Mouse (Mus musculus) kidney, embryonic 15.5 days (tissue): Measurements from ENCODE around the gene Usp25. TPM values are rescaled to one million over a fixed set of nuclear protein-coding genes. Genes with fewer than 3 reads are reported as not detected.

ENCODE experiments used
- ATAC-seq: fragments of 200-750 bp; cut with Nextera tagmentation; replicated peaks from 2 replicates; pipeline ENCODE4 v1.8.0; 2017; ENCODE audit warnings: moderate TSS enrichment; ENCODE audit not compliant: low FRiP score
- H3K27ac ChIP-seq: fragments of 300-500 bp; sonication (generic); 2 replicates; pipeline ENCODE4 v1.5.1; 2015; ENCODE audit warnings: mild to moderate bottlenecking, inconsistent platforms
- H3K27me3 ChIP-seq: fragments of 300-500 bp; sonication (generic); 2 replicates; pipeline ENCODE4 v1.6.1; 2015; ENCODE audit warnings: inconsistent platforms
- H3K36me3 ChIP-seq: fragments of 300-500 bp; sonication (generic); 2 replicates; pipeline ENCODE4 v1.6.1; 2015; ENCODE audit warnings: inconsistent platforms
- H3K4me1 ChIP-seq: fragments of 300-500 bp; sonication (generic); 2 replicates; pipeline ENCODE4 v1.6.1; 2015; ENCODE audit warnings: inconsistent platforms
- H3K4me2 ChIP-seq: fragments of 300-500 bp; sonication (generic); 2 replicates; pipeline ENCODE4 v1.6.1; 2015; ENCODE audit warnings: moderate library complexity, mild to moderate bottlenecking, inconsistent platforms
- H3K4me3 ChIP-seq: fragments of 300-500 bp; sonication (generic); replicated peaks from 2 replicates; pipeline ENCODE4 v1.5.1; 2015; ENCODE audit warnings: mild to moderate bottlenecking, inconsistent platforms
- H3K9ac ChIP-seq: fragments of 300-500 bp; sonication (generic); 2 replicates; pipeline ENCODE4 v1.6.1; 2015; ENCODE audit warnings: mild to moderate bottlenecking, inconsistent platforms
- H3K9me3 ChIP-seq: fragments of 300-500 bp; sonication (generic); replicated peaks from 2 replicates; pipeline ENCODE4 v1.6.1; 2016; ENCODE audit warnings: inconsistent platforms
- WGBS: fragments of 180-500 bp; shearing (Covaris S2); methylation state at CpG from one replicate; pipeline ENCODE4 v1.1.7; 2015; ENCODE audit warnings: mixed read lengths; 5-methylcytosine and 5-hydroxymethylcytosine counted together
- polyA plus RNA-seq: library from polyadenylated mRNA; unstranded; fragments of >200 nt; fragmentation: Nextera tagmentation; extraction: Ambion mirVana; gene quantifications from 2 replicates; pipeline ENCODE4 v1.2.1, GENCODE M21; 2015

The Usp25 gene
- polyA plus RNA-seq, 1 experiment from 2014 or later = 21.3 TPM

DNA sequence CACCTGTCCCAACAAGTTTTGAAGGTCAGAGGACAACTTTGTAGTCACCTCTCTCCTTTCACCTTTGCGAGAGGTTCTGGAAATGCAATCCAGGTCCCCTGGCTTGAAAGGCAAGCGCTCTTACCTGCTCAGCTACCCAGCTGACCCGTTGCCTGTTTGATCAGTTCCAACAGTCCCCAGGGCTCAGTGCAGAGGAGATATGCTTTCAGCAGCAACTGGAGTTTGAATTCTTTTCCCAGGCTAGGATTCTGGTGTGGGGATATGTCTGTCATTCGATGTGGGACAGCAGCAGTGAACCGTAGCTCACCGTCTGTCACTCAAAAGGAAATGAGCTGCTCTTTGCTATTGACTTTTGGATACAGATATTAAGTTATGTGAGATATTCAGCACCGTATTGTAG is 4.4 kb downstream of the Usp25 start:
- Histone ChIP-seq H3K9me3 (no peaks in the 10 kb centered on the region), H3K4me1 (peaks cover 39% of the 10 kb centered on the region), H3K27me3 (no peaks in the 10 kb centered on the region), H3K4me2 (no peak overlapping the region), H3K9ac (no peak overlapping the region), H3K36me3 (no peaks in the 10 kb centered on the region), H3K27ac (no peak overlapping the region), H3K4me3 (no peak overlapping the region)
- no peak for ATAC-seq
- 69% methylated on average over 7 of the region's 7 CpGs for WGBS

- H3K27me3 ChIP-seq = no peaks in the 10 kb centered on the region
- H3K4me2 ChIP-seq = no peak overlapping the region
- H3K4me3 ChIP-seq = no peak overlapping the region
- H3K4me1 ChIP-seq = peaks cover 28% of the 10 kb centered on the region
- 70% methylated on average over 3 of the region's 3 CpGs for WGBS
- no peak overlapping the region for H3K9ac ChIP-seq
- peaks cover 17% of the 10 kb centered on the region for H3K36me3 ChIP-seq
- peaks cover 6% of the 10 kb centered on the region for H3K9me3 ChIP-seq
- ATAC-seq = peak; percentile 46; the same call in 1 of the 2 replicates
- no peak overlapping the region for H3K27ac ChIP-seq
Observed at GRCm38 (mm10) chr16:77020190-77020589, 6.7 kb downstream of the Usp25 start.

- WGBS = 87% methylated on average over 7 of the region's 7 CpGs
- peaks cover 26% of the 10 kb centered on the region for H3K4me1 ChIP-seq
- peaks cover 28% of the 10 kb centered on the region for H3K36me3 ChIP-seq
- no peak overlapping the region for H3K9ac ChIP-seq
- H3K4me2 ChIP-seq = no peak overlapping the region
- H3K27me3 ChIP-seq = no peaks in the 10 kb centered on the region
- no peak overlapping the region for H3K4me3 ChIP-seq
- no peak overlapping the region for H3K27ac ChIP-seq
- no peak for ATAC-seq
- H3K9me3 ChIP-seq = peaks cover 7% of the 10 kb centered on the region
Observed at GRCm38 (mm10) chr16:77023627-77024379, 10.3 kb downstream of the Usp25 start.

DNA sequence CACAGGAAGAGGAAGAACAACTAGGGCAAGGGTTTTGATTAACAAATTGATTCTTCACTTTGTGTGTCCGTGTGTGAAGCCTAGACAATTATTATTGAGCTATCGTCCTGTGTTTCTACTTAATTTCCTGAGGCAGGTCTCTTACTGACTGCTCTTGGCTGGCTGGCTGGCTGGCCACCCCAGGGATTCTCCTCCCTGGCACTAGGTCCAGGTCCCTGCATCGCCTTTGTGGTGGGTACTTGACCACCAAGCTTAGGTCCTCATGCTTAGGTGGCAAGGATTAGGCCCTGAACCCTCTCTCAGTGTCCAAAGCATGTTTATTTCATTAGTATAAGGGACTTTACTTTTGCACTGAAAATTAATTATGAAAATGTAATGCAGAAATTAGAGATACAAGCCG is 12.6 kb downstream of the Usp25 start:
- Histone ChIP-seq H3K27ac (no peak overlapping the region), H3K4me3 (no peak overlapping the region), H3K9ac (no peak overlapping the region), H3K4me2 (no peak overlapping the region), H3K36me3 (peaks cover 28% of the 10 kb centered on the region), H3K27me3 (no peaks in the 10 kb centered on the region), H3K4me1 (peaks cover 35% of the 10 kb centered on the region), H3K9me3 (peaks cover 7% of the 10 kb centered on the region)
- WGBS = 92% methylated on average over 4 of the region's 4 CpGs
- no peak for ATAC-seq

DNA sequence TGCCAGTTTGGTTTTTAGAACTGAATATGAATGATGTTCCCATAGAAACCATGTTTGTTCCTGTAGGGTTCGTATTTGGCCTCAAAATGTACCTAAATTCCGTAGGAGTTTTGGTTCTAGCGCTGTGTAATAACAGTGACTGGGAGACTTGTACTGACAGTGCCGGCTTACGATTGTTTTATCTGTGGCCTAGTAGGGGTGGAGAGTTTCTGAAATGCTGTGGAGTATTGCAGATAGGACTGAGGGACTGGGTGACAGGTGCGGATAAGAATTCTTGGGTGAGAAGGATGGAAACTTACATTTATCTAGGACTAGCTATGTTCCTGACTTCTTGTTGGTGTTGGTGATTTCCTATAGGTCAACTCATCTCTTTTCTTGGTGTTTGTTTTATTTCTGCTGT is 13.4 kb downstream of the Usp25 start:
- no peak overlapping the region for H3K4me2 ChIP-seq
- H3K9me3 ChIP-seq = peaks cover 7% of the 10 kb centered on the region
- peak; percentile 44; the same call in 1 of the 2 replicates for ATAC-seq
- H3K36me3 ChIP-seq = peaks cover 28% of the 10 kb centered on the region
- no peak overlapping the region for H3K27ac ChIP-seq
- WGBS = 90% methylated on average over 6 of the region's 6 CpGs
- no peak overlapping the region for H3K4me3 ChIP-seq
- H3K9ac ChIP-seq = no peak overlapping the region
- H3K4me1 ChIP-seq = peaks cover 35% of the 10 kb centered on the region
- no peaks in the 10 kb centered on the region for H3K27me3 ChIP-seq

GRCm38 (mm10) chr16:77027976-77028686 is 14.6 kb downstream of the Usp25 start:
- WGBS = 55% methylated on average over 14 of the region's 14 CpGs
- Histone ChIP-seq H3K27ac (peak overlapping the region; percentile 7; the same call in 1 of the 2 replicates), H3K9me3 (peaks cover 7% of the 10 kb centered on the region), H3K9ac (no peak overlapping the region), H3K36me3 (peaks cover 28% of the 10 kb centered on the region), H3K27me3 (no peaks in the 10 kb centered on the region), H3K4me3 (no peak overlapping the region), H3K4me2 (peak overlapping the region; percentile 3; the same call in 1 of the 2 replicates), H3K4me1 (peaks cover 35% of the 10 kb centered on the region)
- peak; percentile 27; the same call in 1 of the 2 replicates for ATAC-seq

GRCm38 (mm10) chr16:77028687-77029417 is 15.3 kb downstream of the Usp25 start:
- no peak overlapping the region for H3K9ac ChIP-seq
- peaks cover 35% of the 10 kb centered on the region for H3K4me1 ChIP-seq
- H3K9me3 ChIP-seq = peaks cover 7% of the 10 kb centered on the region
- peak overlapping the region; percentile 3; the same call in 1 of the 2 replicates for H3K4me2 ChIP-seq
- 51% methylated on average over 10 of the region's 10 CpGs for WGBS
- no peak overlapping the region for H3K4me3 ChIP-seq
- H3K27me3 ChIP-seq = no peaks in the 10 kb centered on the region
- H3K36me3 ChIP-seq = peaks cover 25% of the 10 kb centered on the region
- peak; percentile 53; the same call in 1 of the 2 replicates for ATAC-seq
- peak overlapping the region; percentile 10; the same call in 1 of the 2 replicates for H3K27ac ChIP-seq

- 69% methylated on average over 2 of the region's 2 CpGs for WGBS
- H3K4me3 ChIP-seq = no peak overlapping the region
Observed at GRCm38 (mm10) chr16:77030435-77030834, 16.9 kb downstream of the Usp25 start.

GRCm38 (mm10) chr16:77034329-77034728 is 20.8 kb downstream of the Usp25 start:
- H3K27me3 ChIP-seq = no peaks in the 10 kb centered on the region
- no peak overlapping the region for H3K4me3 ChIP-seq
- H3K4me2 ChIP-seq = no peak overlapping the region
- H3K27ac ChIP-seq = no peak overlapping the region
- WGBS = 83% methylated on average over 5 of the region's 5 CpGs
- H3K9ac ChIP-seq = no peak overlapping the region
- H3K9me3 ChIP-seq = no peaks in the 10 kb centered on the region
- H3K4me1 ChIP-seq = peaks cover 17% of the 10 kb centered on the region
- ATAC-seq = no peak
- peaks cover 38% of the 10 kb centered on the region for H3K36me3 ChIP-seq

More at GRCm38 (mm10) chr16:77030435-77030834, 16.9 kb downstream of the Usp25 start:
- Histone ChIP-seq H3K4me1 (peaks cover 35% of the 10 kb centered on the region), H3K4me2 (no peak overlapping the region), H3K27me3 (no peaks in the 10 kb centered on the region), H3K27ac (no peak overlapping the region), H3K9me3 (no peaks in the 10 kb centered on the region), H3K36me3 (peaks cover 24% of the 10 kb centered on the region; the same call in 1 of the 2 replicates), H3K9ac (no peak overlapping the region)
- ATAC-seq = no peak

GRCm38 (mm10) chr16:77034751-77035150 is 21.2 kb downstream of the Usp25 start:
- Histone ChIP-seq H3K4me1 (peaks cover 12% of the 10 kb centered on the region), H3K9ac (no peak overlapping the region), H3K27me3 (no peaks in the 10 kb centered on the region), H3K9me3 (no peaks in the 10 kb centered on the region), H3K4me2 (no peak overlapping the region), H3K36me3 (peaks cover 41% of the 10 kb centered on the region), H3K4me3 (no peak overlapping the region), H3K27ac (no peak overlapping the region)
- WGBS = 66% methylated on average over 8 of the region's 8 CpGs
- ATAC-seq = no peak

GRCm38 (mm10) chr16:77041573-77041972 is 28.1 kb downstream of the Usp25 start:
- Histone ChIP-seq H3K4me1 (0 out of 2 replicates have a peak, but pooled peaks cover 2% of the 10 kb centered on the region), H3K27me3 (no peaks in the 10 kb centered on the region), H3K27ac (no peak overlapping the region), H3K4me2 (no peak overlapping the region), H3K4me3 (no peak overlapping the region), H3K9ac (no peak overlapping the region), H3K9me3 (no peaks in the 10 kb centered on the region), H3K36me3 (peaks cover 26% of the 10 kb centered on the region)
- ATAC-seq = peak; percentile 58; the same call in 1 of the 2 replicates
- WGBS = 84% methylated on average over 5 of the region's 5 CpGs
